Mouse (Mus musculus) thymus, adult 2 months (tissue): ENCODE data around the gene Rnf123. TPM values are rescaled to one million over a fixed set of nuclear protein-coding genes. Genes with fewer than 3 reads are reported as not detected.

Experiments
- DNase-seq: peaks from one replicate; pipeline ENCODE4 v3.0.0; 2021
- H3K27ac ChIP-seq: fragments of 200-500 bp; 2 replicates; pipeline ENCODE4 v1.5.1; 2012; ENCODE audit warnings: low read length, control low read depth; ENCODE audit not compliant: control insufficient read depth, insufficient read depth
- H3K27me3 ChIP-seq: fragments of 200-500 bp; 2 replicates; pipeline ENCODE4 v1.6.1; 2012; ENCODE audit warnings: mild to moderate bottlenecking, low read length, moderate library complexity, mixed read lengths; ENCODE audit not compliant: control insufficient read depth, insufficient read depth
- H3K36me3 ChIP-seq: fragments of 200-500 bp; 2 replicates; pipeline ENCODE4 v1.6.1; 2012; ENCODE audit warnings: mild to moderate bottlenecking, low read length, moderate library complexity; ENCODE audit not compliant: control insufficient read depth, insufficient read depth
- H3K4me1 ChIP-seq: fragments of 200-500 bp; replicated peaks from 2 replicates; pipeline ENCODE4 v1.6.1; 2012; ENCODE audit warnings: low read length; ENCODE audit not compliant: control insufficient read depth, insufficient read depth
- H3K4me3 ChIP-seq: fragments of 200-500 bp; 2 replicates; pipeline ENCODE4 v1.5.1; 2012; ENCODE audit warnings: mild to moderate bottlenecking, low read length, control low read depth, moderate library complexity; ENCODE audit not compliant: control insufficient read depth, insufficient read depth
- CTCF ChIP-seq: fragments of 200-500 bp; IDR thresholded peaks from 2 replicates; pipeline ENCODE4 v1.5.1; 2012; ENCODE audit warnings: mild to moderate bottlenecking, control low read depth, low read length, moderate library complexity, borderline replicate concordance; ENCODE audit not compliant: control insufficient read depth, poor library complexity, insufficient read depth; ENCODE audit errors: extremely low read depth
- POLR2A ChIP-seq: fragments of 200-500 bp; IDR thresholded peaks from 2 replicates; pipeline ENCODE4 v1.6.1; 2012; ENCODE audit warnings: mild to moderate bottlenecking, low read length, control low read depth, moderate library complexity; ENCODE audit not compliant: control insufficient read depth, poor library complexity, insufficient read depth; ENCODE audit errors: extremely low read depth
- WGBS: fragments of 180-500 bp; shearing (Covaris S2); methylation state at CpG from one replicate; pipeline ENCODE4 v1.1.7; 2018; 5-methylcytosine and 5-hydroxymethylcytosine counted together
- polyA plus RNA-seq: library from polyadenylated mRNA; depleted of rRNA; stranded (reverse); fragments of >200 nt; gene quantifications from 2 replicates; pipeline ENCODE4 v1.2.3, GENCODE M21; 2012; rRNA removed

The Rnf123 gene
- 221 and 246 TPM in 2 replicates for polyA plus RNA-seq

DNA sequence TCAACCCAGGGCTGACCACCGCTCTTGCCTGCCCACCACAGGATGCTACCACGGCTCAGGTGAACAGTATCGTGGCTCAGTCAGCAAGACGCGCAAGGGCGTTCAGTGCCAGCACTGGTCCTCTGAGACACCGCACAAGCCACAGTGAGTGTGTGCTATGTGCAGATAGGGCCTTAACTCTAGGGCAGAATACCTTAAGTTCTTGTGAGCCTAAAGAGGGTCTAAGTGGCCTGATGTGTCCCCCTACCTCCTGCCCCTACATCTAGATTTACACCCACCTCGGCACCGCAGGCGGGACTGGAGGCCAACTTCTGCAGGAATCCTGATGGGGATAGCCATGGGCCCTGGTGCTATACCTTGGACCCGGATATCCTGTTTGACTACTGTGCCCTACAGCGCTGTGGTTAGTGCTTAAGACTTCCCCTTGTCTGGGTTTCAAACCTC is at the start of gene Rnf123:
Gene Rnf123 (minus strand): TSS at position 359 of the 444 bp plus-strand sequence.
- Histone ChIP-seq H3K36me3 (peaks cover 26% of the 10 kb centered on the region), H3K4me3 (peak within 1 kb of the TSS; percentile 7; the same call in 1 of the 2 replicates), H3K27me3 (no peaks in the 10 kb centered on the region), H3K4me1 (peaks cover 25% of the 10 kb centered on the region), H3K27ac (no peak within 1 kb of the TSS)
- WGBS: 9% methylated on average over 12 of the region's 12 CpGs
- TF ChIP-seq POLR2A: no peak
- TF ChIP-seq CTCF: no peak
- no peak for DNase-seq

DNA sequence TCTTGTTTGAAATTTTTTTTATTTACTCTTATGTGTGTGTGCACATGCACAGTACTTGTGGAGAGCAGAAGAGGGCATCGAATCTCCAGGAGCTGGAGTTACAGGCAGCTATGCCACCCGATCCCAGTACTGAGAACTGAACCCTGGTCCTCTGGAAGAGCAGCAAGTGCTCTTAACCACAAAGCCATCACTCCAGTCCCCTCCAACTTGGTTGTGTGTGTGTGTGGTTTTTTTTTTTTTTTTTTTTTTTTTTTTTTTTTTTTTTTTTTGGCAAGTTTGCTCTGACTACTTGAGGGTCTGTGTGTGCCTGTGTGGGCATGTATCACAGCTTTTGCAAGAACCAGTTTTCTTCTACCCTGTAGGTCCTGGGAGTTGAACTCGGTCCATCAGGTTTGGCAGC is 49.2 kb upstream of the Rnf123 start:
- Histone ChIP-seq H3K36me3 (no peaks in the 10 kb centered on the region), H3K4me1 (peaks cover 5% of the 10 kb centered on the region), H3K27me3 (no peaks in the 10 kb centered on the region), H3K4me3 (no peak overlapping the region), H3K27ac (no peak overlapping the region)
- TF ChIP-seq POLR2A (no peak), CTCF (no peak)
- WGBS: 87% methylated on average over 3 of the region's 3 CpGs
- DNase-seq: no peak

DNA sequence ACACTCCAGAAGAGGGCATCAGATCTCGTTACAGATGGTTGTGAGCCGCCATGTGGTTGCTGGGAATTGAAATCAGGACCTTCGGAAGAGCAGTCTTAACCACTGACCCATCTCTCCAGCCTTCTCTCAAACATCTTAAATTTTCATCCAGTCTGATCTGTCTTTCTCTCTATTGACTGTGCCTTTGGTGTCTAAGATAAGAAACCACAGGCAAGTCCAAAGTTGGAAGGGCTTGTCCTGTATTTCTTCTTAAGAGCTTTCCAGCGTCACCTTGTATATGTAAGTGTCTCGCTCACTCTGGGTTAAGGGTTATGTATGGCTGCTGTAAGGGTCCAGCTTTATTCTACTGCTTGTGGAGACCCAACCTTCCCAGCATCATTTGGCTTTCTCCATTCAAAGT is 48.4 kb upstream of the Rnf123 start:
- WGBS: 93% methylated on average over 5 of the region's 5 CpGs
- no peaks in the 10 kb centered on the region for H3K27me3 ChIP-seq
- H3K27ac ChIP-seq: no peak overlapping the region

DNA sequence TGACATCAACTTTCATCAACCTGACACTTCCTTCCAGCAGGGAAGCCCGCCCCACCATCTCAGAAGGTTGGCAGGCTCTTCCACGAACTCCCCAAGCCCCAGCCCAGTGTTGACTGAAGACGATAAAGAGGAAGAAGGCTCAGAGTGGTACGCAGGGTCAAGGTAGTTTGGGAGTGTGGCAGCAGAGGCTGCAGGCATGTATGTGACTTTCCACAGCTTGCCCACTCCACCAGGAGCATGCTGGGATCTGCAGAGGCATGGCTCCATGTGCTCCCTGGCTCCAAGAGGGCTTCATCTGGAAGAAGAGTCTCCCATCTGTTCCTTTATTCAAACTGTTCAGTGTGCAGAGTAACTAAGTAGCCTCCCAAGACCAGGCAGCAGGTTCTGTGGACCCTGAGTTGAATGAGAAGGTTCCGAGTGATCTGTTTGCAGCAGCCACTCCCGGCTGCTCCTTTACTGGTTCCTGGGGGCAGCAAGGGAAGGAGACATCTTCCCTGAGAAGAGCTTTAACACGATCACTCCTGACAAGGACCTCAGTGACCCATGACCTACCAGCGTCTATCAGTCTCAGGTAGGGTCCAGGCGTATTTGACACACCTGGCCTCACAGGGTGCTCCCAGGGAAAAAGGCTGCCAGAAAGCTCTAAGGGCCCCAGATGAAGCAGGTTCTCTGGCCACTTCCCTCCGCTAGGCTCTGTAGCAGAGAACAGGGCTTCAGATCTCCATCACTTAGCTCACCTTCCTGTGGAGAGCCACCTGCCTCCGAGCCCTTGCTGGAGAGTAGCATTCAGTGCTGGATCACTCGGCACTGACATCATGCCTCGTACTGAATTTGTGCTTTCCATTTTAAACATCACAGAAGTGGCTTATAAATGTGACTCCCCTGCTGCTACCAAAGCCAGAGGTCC is 46.1 kb upstream of the Rnf123 start:
- no peaks in the 10 kb centered on the region for H3K27me3 ChIP-seq
- no peak for DNase-seq
- 70% methylated on average over 13 of the region's 13 CpGs for WGBS
- no peaks in the 10 kb centered on the region for H3K36me3 ChIP-seq
- no peak overlapping the region for H3K27ac ChIP-seq
- TF ChIP-seq POLR2A (no peak), CTCF (no peak)
- no peak overlapping the region for H3K4me3 ChIP-seq
- H3K4me1 ChIP-seq: no peaks in the 10 kb centered on the region

More for the DNA sequence above, 48.4 kb upstream of the Rnf123 start:
- no peak for DNase-seq
- no peak overlapping the region for H3K4me3 ChIP-seq
- TF ChIP-seq CTCF: no peak
- no peak for TF ChIP-seq POLR2A
- no peaks in the 10 kb centered on the region for H3K36me3 ChIP-seq
- no peaks in the 10 kb centered on the region for H3K4me1 ChIP-seq

- 95% methylated on average over 11 of the region's 11 CpGs for WGBS
- H3K4me1 ChIP-seq: no peaks in the 10 kb centered on the region
- no peak overlapping the region for H3K27ac ChIP-seq
- DNase-seq: no peak
- no peak overlapping the region for H3K4me3 ChIP-seq
- H3K27me3 ChIP-seq: no peaks in the 10 kb centered on the region
- no peak for TF ChIP-seq POLR2A
- no peak for TF ChIP-seq CTCF
- no peaks in the 10 kb centered on the region for H3K36me3 ChIP-seq
Observed at GRCm38 (mm10) chr9:108128248-108128647, 45.1 kb upstream of the Rnf123 start.

- WGBS: 93% methylated on average over 17 of the region's 17 CpGs
- Histone ChIP-seq H3K27ac (no peak overlapping the region), H3K4me3 (no peak overlapping the region), H3K36me3 (no peaks in the 10 kb centered on the region), H3K27me3 (no peaks in the 10 kb centered on the region), H3K4me1 (no peaks in the 10 kb centered on the region)
- TF ChIP-seq CTCF (no peak), POLR2A (no peak)
- DNase-seq: no peak
Observed at GRCm38 (mm10) chr9:108126436-108127180, 43.5 kb upstream of the Rnf123 start.

- Histone ChIP-seq H3K27me3 (no peaks in the 10 kb centered on the region), H3K4me1 (no peaks in the 10 kb centered on the region), H3K4me3 (no peak overlapping the region), H3K27ac (no peak overlapping the region), H3K36me3 (no peaks in the 10 kb centered on the region)
- no peak for DNase-seq
- 95% methylated on average over 8 of the region's 8 CpGs for WGBS
- no peak for TF ChIP-seq CTCF
- no peak for TF ChIP-seq POLR2A
Observed at GRCm38 (mm10) chr9:108125731-108126130, 42.6 kb upstream of the Rnf123 start.
